8 mouse cellular contexts compared by ENCODE assay signal in genomic region chr19:24554911-24555465, GRCm38 (mm10). TPM values are rescaled to one million over a fixed set of nuclear protein-coding genes. Genes with fewer than 3 reads are reported as not detected.
DNase-seq lines count a peak whose midpoint lies in the region; ATAC-seq lines count a peak whose summit lies in the region.

No protein-coding gene starts in this region.

- H3K4me2 ChIP-seq in heart, embryonic 11.5 days = peak overlapping the region; percentile 88
- peak overlapping the region; percentile 99 for H3K4me2 ChIP-seq in forebrain, embryonic 15.5 days (replicated peaks)
- peak overlapping the region; percentile 94 for H3K4me2 ChIP-seq in liver, embryonic 12.5 days

- H3K27ac ChIP-seq in heart, embryonic 11.5 days (ENCODE audit: low read depth, low read length) = peak overlapping the region; percentile 80
- H3K27ac ChIP-seq in forebrain, embryonic 15.5 days (replicated peaks) = no peak overlapping the region
- peak overlapping the region; percentile 93 for H3K27ac ChIP-seq in liver, embryonic 12.5 days

- H3K9ac ChIP-seq in heart, embryonic 11.5 days (ENCODE audit: low read depth, low read length) = peak overlapping the region; percentile 73
- peak overlapping the region; percentile 73 for H3K9ac ChIP-seq in forebrain, embryonic 15.5 days (replicated peaks)
- peak overlapping the region; percentile 92 for H3K9ac ChIP-seq in liver, embryonic 12.5 days

- H3K4me1 ChIP-seq in heart, embryonic 11.5 days (ENCODE audit: control insufficient read depth, insufficient read depth, low read length) = peaks cover 17% of the 10 kb centered on the region
- H3K4me1 ChIP-seq in forebrain, embryonic 15.5 days = peaks cover 22% of the 10 kb centered on the region
- H3K4me1 ChIP-seq in liver, embryonic 12.5 days = peaks cover 50% of the 10 kb centered on the region

- H3K27me3 ChIP-seq in heart, embryonic 11.5 days (ENCODE audit: control insufficient read depth, insufficient read depth, low read length) = no peaks in the 10 kb centered on the region
- H3K27me3 ChIP-seq in forebrain, embryonic 15.5 days = peaks cover 23% of the 10 kb centered on the region
- H3K27me3 ChIP-seq in liver, embryonic 12.5 days (replicated peaks) = peaks cover 26% of the 10 kb centered on the region

- WGBS in heart, embryonic 11.5 days (ENCODE audit: insufficient replicate concordance) = under 1% methylated on average over 19 of the region's 19 CpGs
- WGBS in forebrain, embryonic 15.5 days = 1% methylated on average over 19 of the region's 19 CpGs
- WGBS in liver, embryonic 12.5 days (ENCODE audit: insufficient replicate concordance) = under 1% methylated on average over 19 of the region's 19 CpGs

- peak overlapping the region; percentile 70 for H3K4me3 ChIP-seq in heart, embryonic 11.5 days (ENCODE audit: low read depth, low read length)
- H3K4me3 ChIP-seq in forebrain, embryonic 15.5 days = peak overlapping the region; percentile 94
- peak overlapping the region; percentile 82 for H3K4me3 ChIP-seq in liver, embryonic 12.5 days

- no peaks in the 10 kb centered on the region for H3K36me3 ChIP-seq in heart, embryonic 11.5 days (ENCODE audit: control insufficient read depth, insufficient read depth, low read length)
- H3K36me3 ChIP-seq in forebrain, embryonic 15.5 days = no peaks in the 10 kb centered on the region
- no peaks in the 10 kb centered on the region for H3K36me3 ChIP-seq in liver, embryonic 12.5 days

- intact Hi-C loops in heart, postnatal 14 days (cut with DNase I) = loop anchor here (5.0 kb wide), 2 partner anchors 78 to 253 kb away; partner anchors contain the start of gene Fam122a

- peak; percentile 61; the same call in 1 of the 2 replicates for ATAC-seq in heart, embryonic 11.5 days (replicated peaks; ENCODE audit: insufficient number of reproducible peaks, low FRiP score, low TSS enrichment)
- 0 out of 2 replicates have a peak, but pooled peaks have one; percentile 20 for ATAC-seq in forebrain, embryonic 15.5 days (replicated peaks)
- peak; percentile 73 for ATAC-seq in liver, embryonic 12.5 days

- DNase-seq in heart, postnatal 14 days = no peak
- DNase-seq in spleen, adult 12 weeks (ENCODE audit: low spot score) = peak; percentile 33
- no peak for DNase-seq in spleen, postnatal 14 days (ENCODE audit: low spot score in 2 of 2)
- DNase-seq in right cerebral cortex, postnatal 14 days = peak; percentile 11
- DNase-seq in urinary bladder, postnatal 10 days (ENCODE audit: low spot score) = no peak

- no peaks in the 10 kb centered on the region for H3K9me3 ChIP-seq in heart, embryonic 11.5 days (replicated peaks; ENCODE audit: control insufficient read depth, low read length)
- H3K9me3 ChIP-seq in forebrain, embryonic 15.5 days = no peaks in the 10 kb centered on the region
- no peaks in the 10 kb centered on the region for H3K9me3 ChIP-seq in liver, embryonic 12.5 days (replicated peaks)

RNA-seq across cellular contexts. Expression of gene Pip5k1b, which starts 0.7 kb away (rescaled TPM):
- polyA plus RNA-seq in heart, embryonic 11.5 days (2014; fragmentation: Nextera tagmentation; extraction: Ambion mirVana) = 12.3 TPM in 2 replicates
- total RNA-seq in heart, postnatal 14 days (2021) = 10 to 100 TPM; 23.4 to 24.9 TPM
- polyA plus RNA-seq in forebrain, embryonic 15.5 days (2015; fragmentation: Nextera tagmentation; extraction: Ambion mirVana) = 1.5 and 1.7 TPM in 2 replicates
- 9.1 and 9.5 TPM in 2 replicates for polyA plus RNA-seq in liver, embryonic 12.5 days (2016; fragmentation: Nextera tagmentation; extraction: Ambion mirVana)

Comparison
In these comparisons a context has a peak if more than half of its experiments do, and no peak if none do; other contexts are left out.
1. DNase-seq: peak in spleen, adult 12 weeks (single experiment) and right cerebral cortex, postnatal 14 days (single experiment); none in heart, postnatal 14 days (0 of 2), spleen, postnatal 14 days (0 of 2) and urinary bladder, postnatal 10 days (single experiment).
2. ATAC-seq: peak in every context shown above with its lines; median percentile 73 in liver, embryonic 12.5 days; 61 in heart, embryonic 11.5 days; 20 in forebrain, embryonic 15.5 days.
3. Peak in every context shown above with its lines, with median percentiles within 50 percentile points of each other: H3K4me2 ChIP-seq, H3K4me3 ChIP-seq and H3K9ac ChIP-seq.